Mouse (Mus musculus) induced T-regulatory cell, adult 2 months (primary cell): ENCODE measurements around the gene Sec14l1.

Source experiments
- DNase-seq: peaks from one replicate; pipeline ENCODE4 v3.0.0-alpha.2; 2012; ENCODE audit warnings: low read depth

Sec14l1 gene

GRCm38 (mm10) chr11:117154088-117154815 is 39.3 kb downstream of the Sec14l1 start:
- no peak for DNase-seq

GRCm38 (mm10) chr11:117156725-117157124 is 41.8 kb downstream of the Sec14l1 start:
- DNase-seq: no peak

GRCm38 (mm10) chr11:117158343-117158742 is 43.4 kb downstream of the Sec14l1 start:
- no peak for DNase-seq

GRCm38 (mm10) chr11:117159257-117159945 is 44.4 kb downstream of the Sec14l1 start:
- DNase-seq: no peak

- DNase-seq: no peak
Measured at GRCm38 (mm10) chr11:117159946-117160307, 45.0 kb downstream of the Sec14l1 start.

GRCm38 (mm10) chr11:117160791-117161190 is 45.8 kb downstream of the Sec14l1 start:
- no peak for DNase-seq

- DNase-seq: no peak
Measured at GRCm38 (mm10) chr11:117161574-117161973, 46.6 kb downstream of the Sec14l1 start.

GRCm38 (mm10) chr11:117163098-117163497 is 48.1 kb downstream of the Sec14l1 start:
- DNase-seq: no peak

- DNase-seq: no peak
Measured at GRCm38 (mm10) chr11:117163771-117164170, 48.8 kb downstream of the Sec14l1 start.

- no peak for DNase-seq
Measured at GRCm38 (mm10) chr11:117168278-117169087, 53.5 kb downstream of the Sec14l1 start.

- no peak for DNase-seq
Measured at GRCm38 (mm10) chr11:117169088-117169635, 54.2 kb downstream of the Sec14l1 start.

- DNase-seq: no peak
Measured at GRCm38 (mm10) chr11:117169801-117170565, 55.0 kb downstream of the Sec14l1 start.

- DNase-seq: no peak
Measured at GRCm38 (mm10) chr11:117174098-117174892, 59.3 kb downstream of the Sec14l1 start.

- DNase-seq: peak; percentile 81
Measured at GRCm38 (mm10) chr11:117174924-117175323, 60.0 kb downstream of the Sec14l1 start.

GRCm38 (mm10) chr11:117175472-117175871 is 60.5 kb downstream of the Sec14l1 start:
- DNase-seq: no peak

- DNase-seq: peak; percentile 76
Measured at GRCm38 (mm10) chr11:117176304-117176703, 61.3 kb downstream of the Sec14l1 start.

GRCm38 (mm10) chr11:117176900-117177299 is 61.9 kb downstream of the Sec14l1 start:
- no peak for DNase-seq

- DNase-seq: peak; percentile 87
Measured at GRCm38 (mm10) chr11:117177303-117177979, 62.5 kb downstream of the Sec14l1 start.

- peak; percentile 42 for DNase-seq
Measured at GRCm38 (mm10) chr11:117179902-117180301, 64.9 kb downstream of the Sec14l1 start.

- no peak for DNase-seq
Measured at GRCm38 (mm10) chr11:117182808-117183207, 67.8 kb downstream of the Sec14l1 start.
